Mouse (Mus musculus) MEL (cell line): Measurements from ENCODE around the gene Stim1. TPM values are rescaled to one million over a fixed set of nuclear protein-coding genes. Genes with fewer than 3 reads are reported as not detected.

Experiments used
- DNase-seq: peaks from one replicate; pipeline ENCODE4 v3.0.0; 2011; ENCODE audit warnings: low read depth, low spot score
- H3K27ac ChIP-seq: 2 replicates; pipeline ENCODE4 v1.5.1; 2012; ENCODE audit warnings: low read depth, mild to moderate bottlenecking, control low read depth, low read length, moderate library complexity; ENCODE audit not compliant: control insufficient read depth
- H3K27me3 ChIP-seq, 2 experiments: fragments of 150-350 bp in 1 of 2; sonication (generic) in 1 of 2; 2 replicates each; pipeline ENCODE4 v1.6.1; 2012; ENCODE audit warnings: low read length in 2 of 2, mild to moderate bottlenecking in 2 of 2, improper control_type of control experiment in 1 of 2, moderate library complexity in 1 of 2; ENCODE audit not compliant: insufficient read depth in 2 of 2, control insufficient read depth in 1 of 2
- H3K36me3 ChIP-seq, 2 experiments: 2 replicates each; pipeline ENCODE4 v1.6.1; 2012 to 2014; ENCODE audit warnings: low read length in 2 of 2, improper control_type of control experiment in 1 of 2, inconsistent platforms in 1 of 2, mild to moderate bottlenecking in 1 of 2; ENCODE audit not compliant: insufficient read depth in 2 of 2, control insufficient read depth in 1 of 2
- H3K4me1 ChIP-seq, 2 experiments: fragments of 150-350 bp in 1 of 2; sonication (generic) in 1 of 2; 2 replicates each; pipeline ENCODE4 v1.6.1; 2012; ENCODE audit warnings: low read length in 2 of 2, improper control_type of control experiment in 1 of 2, mild to moderate bottlenecking in 1 of 2; ENCODE audit not compliant: insufficient read depth in 2 of 2, control insufficient read depth in 1 of 2
- H3K4me3 ChIP-seq, 2 experiments: fragments of 150-350 bp in 1 of 2; sonication (generic) in 1 of 2; 2 replicates each; pipeline ENCODE4 v1.5.1; 2012; ENCODE audit warnings: low read depth in 2 of 2, low read length in 2 of 2, mild to moderate bottlenecking in 2 of 2, moderate library complexity in 2 of 2, control low read depth in 1 of 2, improper control_type of control experiment in 1 of 2; ENCODE audit not compliant: control insufficient read depth in 1 of 2, insufficient read depth in 1 of 2
- H3K79me2 ChIP-seq: 2 replicates; pipeline ENCODE4 v1.6.1; 2012; ENCODE audit warnings: mild to moderate bottlenecking, low read length, moderate library complexity; ENCODE audit not compliant: control insufficient read depth, poor library complexity, insufficient read depth
- H3K9ac ChIP-seq: 2 replicates; pipeline ENCODE4 v1.6.1; 2012; ENCODE audit warnings: low read depth, mild to moderate bottlenecking, control low read depth, low read length, moderate library complexity; ENCODE audit not compliant: control insufficient read depth, poor library complexity, severe bottlenecking
- H3K9me3 ChIP-seq: fragments of 150-350 bp; sonication (generic); replicated peaks from 2 replicates; pipeline ENCODE4 v1.6.1; 2012; ENCODE audit warnings: mild to moderate bottlenecking, low read length, improper control_type of control experiment, moderate library complexity; ENCODE audit not compliant: insufficient read depth
- CHD1 ChIP-seq: IDR thresholded peaks from 2 replicates; pipeline ENCODE4 v1.6.1; 2012; ENCODE audit warnings: low read depth, mild to moderate bottlenecking, inconsistent platforms, low read length, improper control_type of control experiment
- CTCF ChIP-seq, 3 experiments: IDR thresholded peaks in 2 of 3; conservative IDR thresholded peaks in 1 of 3; 2 replicates each; pipeline ENCODE4 v1.5.1; 2011 to 2012; ENCODE audit warnings: low read length in 3 of 3, low read depth in 2 of 3, mild to moderate bottlenecking in 2 of 3, improper control_type of control experiment in 1 of 3, inconsistent platforms in 1 of 3, mixed read lengths in 1 of 3, moderate library complexity in 1 of 3; ENCODE audit not compliant: control insufficient read depth in 1 of 3, insufficient read depth in 1 of 3, poor library complexity in 1 of 3, severe bottlenecking in 1 of 3
- E2F4 ChIP-seq: IDR thresholded peaks from 2 replicates; pipeline ENCODE4 v1.6.1; 2011; ENCODE audit warnings: low read depth, low read length, improper control_type of control experiment, borderline replicate concordance
- ELF1 ChIP-seq: IDR thresholded peaks from 2 replicates; pipeline ENCODE4 v1.6.1; 2014; ENCODE audit warnings: low read depth, mild to moderate bottlenecking, inconsistent platforms, low read length, improper control_type of control experiment, moderate library complexity
- ETS1 ChIP-seq: IDR thresholded peaks from 2 replicates; pipeline ENCODE4 v1.6.1; 2012; ENCODE audit warnings: low read depth, mild to moderate bottlenecking, inconsistent platforms, low read length, improper control_type of control experiment, moderate library complexity
- GABPA ChIP-seq: IDR thresholded peaks from 2 replicates; pipeline ENCODE4 v1.6.1; 2012; ENCODE audit warnings: low read depth, mild to moderate bottlenecking, inconsistent platforms, low read length, improper control_type of control experiment, moderate library complexity
- GATA1 ChIP-seq: IDR thresholded peaks from 2 replicates; pipeline ENCODE4 v1.6.1; 2011; ENCODE audit warnings: low read depth, low read length, improper control_type of control experiment
- HCFC1 ChIP-seq: IDR thresholded peaks from 2 replicates; pipeline ENCODE4 v1.6.1; 2012; ENCODE audit warnings: low read depth, mild to moderate bottlenecking, inconsistent platforms, low read length, improper control_type of control experiment, moderate library complexity
- JUND ChIP-seq: IDR thresholded peaks from 2 replicates; pipeline ENCODE4 v1.6.1; 2011; ENCODE audit warnings: low read depth, mild to moderate bottlenecking, improper control_type of control experiment, low read length
- KAT2A ChIP-seq: conservative IDR thresholded peaks from 2 replicates; pipeline ENCODE4 v1.6.1; 2012; ENCODE audit warnings: low read depth, low read length, improper control_type of control experiment, inconsistent platforms
- MAX ChIP-seq: IDR thresholded peaks from 2 replicates; pipeline ENCODE4 v1.6.1; 2011; ENCODE audit warnings: low read length, improper control_type of control experiment
- MAZ ChIP-seq: IDR thresholded peaks from 2 replicates; pipeline ENCODE4 v1.6.1; 2012; ENCODE audit warnings: low read depth, mild to moderate bottlenecking, inconsistent platforms, low read length, improper control_type of control experiment
- MYC ChIP-seq: IDR thresholded peaks from 2 replicates; pipeline ENCODE4 v1.6.1; 2011; ENCODE audit warnings: low read depth, mild to moderate bottlenecking, low read length, improper control_type of control experiment, moderate library complexity
- POLR2A ChIP-seq, 2 experiments: IDR thresholded peaks; 2 replicates each; pipeline ENCODE4 v1.6.1; 2011 to 2012; ENCODE audit warnings: low read length in 2 of 2, mild to moderate bottlenecking in 2 of 2, control low read depth in 1 of 2, improper control_type of control experiment in 1 of 2, low read depth in 1 of 2, moderate library complexity in 1 of 2; ENCODE audit not compliant: control insufficient read depth in 1 of 2, insufficient read depth in 1 of 2, poor library complexity in 1 of 2
- POLR2AphosphoS2 ChIP-seq: IDR thresholded peaks from 2 replicates; pipeline ENCODE4 v1.6.1; 2011; ENCODE audit warnings: low read length, improper control_type of control experiment
- POLR2AphosphoS5 ChIP-seq: IDR thresholded peaks from 2 replicates; pipeline ENCODE4 v1.6.1; 2012; ENCODE audit warnings: low read depth, borderline replicate concordance, mild to moderate bottlenecking, inconsistent platforms, low read length, moderate library complexity, mixed read lengths
- RAD21 ChIP-seq: IDR thresholded peaks from 2 replicates; pipeline ENCODE4 v1.6.1; 2011; ENCODE audit warnings: mild to moderate bottlenecking, low read depth, low read length, improper control_type of control experiment
- RCOR1 ChIP-seq: IDR thresholded peaks from 2 replicates; pipeline ENCODE4 v1.6.1; 2012; ENCODE audit warnings: low read depth, mild to moderate bottlenecking, inconsistent platforms, low read length, improper control_type of control experiment
- SIN3A ChIP-seq: IDR thresholded peaks from 2 replicates; pipeline ENCODE4 v1.6.1; 2012; ENCODE audit warnings: low read length, improper control_type of control experiment, inconsistent platforms
- SMC3 ChIP-seq: IDR thresholded peaks from 2 replicates; pipeline ENCODE4 v1.6.1; 2011; ENCODE audit warnings: low read depth, low read length, improper control_type of control experiment
- TAL1 ChIP-seq: IDR thresholded peaks from 2 replicates; pipeline ENCODE4 v1.6.1; 2012; ENCODE audit warnings: mild to moderate bottlenecking, inconsistent platforms, low read length, moderate library complexity, mixed read lengths
- TBP ChIP-seq: IDR thresholded peaks from 2 replicates; pipeline ENCODE4 v1.8.0; 2011; ENCODE audit warnings: low read depth, low read length, improper control_type of control experiment
- USF1 ChIP-seq: IDR thresholded peaks from 2 replicates; pipeline ENCODE4 v1.6.1; 2014; ENCODE audit warnings: low read depth, mild to moderate bottlenecking, inconsistent platforms, low read length, improper control_type of control experiment, moderate library complexity
- USF2 ChIP-seq, 2 experiments: IDR thresholded peaks; 2 replicates each; pipeline ENCODE4 v1.6.1; 2011 to 2012; ENCODE audit warnings: improper control_type of control experiment in 2 of 2, low read length in 2 of 2, borderline replicate concordance in 1 of 2, inconsistent platforms in 1 of 2, low read depth in 1 of 2, mild to moderate bottlenecking in 1 of 2; ENCODE audit not compliant: insufficient read depth in 1 of 2
- ZC3H11A ChIP-seq: IDR thresholded peaks from 2 replicates; pipeline ENCODE4 v1.6.1; 2012; ENCODE audit warnings: low read depth, mild to moderate bottlenecking, inconsistent platforms, low read length, improper control_type of control experiment
- ZKSCAN1 ChIP-seq: IDR thresholded peaks from 2 replicates; pipeline ENCODE4 v1.6.1; 2012; ENCODE audit warnings: low read depth, mild to moderate bottlenecking, inconsistent platforms, low read length, improper control_type of control experiment, moderate library complexity
- ZNF384 ChIP-seq: IDR thresholded peaks from 2 replicates; pipeline ENCODE4 v1.6.1; 2012; ENCODE audit warnings: low read depth, mild to moderate bottlenecking, inconsistent platforms, low read length, improper control_type of control experiment
- polyA plus RNA-seq, 2 experiments: library from polyadenylated mRNA; stranded (reverse) in 1 of 2; unstranded in 1 of 2; fragments of >175 nt in 1 of 2; fragments of >200 nt in 1 of 2; gene quantifications; 2 replicates each; pipeline versions ENCODE4 v1.2.1 to v1.2.4; 2012; ENCODE audit warnings: low replicate concordance in 2 of 2, low read depth in 1 of 2; ENCODE audit not compliant: insufficient read length in 2 of 2, insufficient read depth in 1 of 2, missing spikeins in 1 of 2
- total RNA-seq: library from RNA; depleted of rRNA; stranded (reverse); fragments of 300-350 nt; gene quantifications from 2 replicates; pipeline ENCODE4 v1.2.3, GENCODE M21; 2012

Gene Stim1
- total and polyA plus RNA-seq, 3 experiments = 26.1 to 65.0 TPM; not detected in 1

GRCm38 (mm10) chr7:102267601-102268394 is at the start of gene Stim1 (continued):
- TF ChIP-seq POLR2A (IDR thresholded peaks at IDR 0.05; ENCODE audit: control insufficient read depth in 1 of 2, insufficient read depth in 1 of 2, low read depth in 1 of 2, low read length in 2 of 2, poor library complexity in 1 of 2) (peak; percentile 13 to 42; a peak in 1 of 4 replicates), KAT2A (no peak)

DNA sequence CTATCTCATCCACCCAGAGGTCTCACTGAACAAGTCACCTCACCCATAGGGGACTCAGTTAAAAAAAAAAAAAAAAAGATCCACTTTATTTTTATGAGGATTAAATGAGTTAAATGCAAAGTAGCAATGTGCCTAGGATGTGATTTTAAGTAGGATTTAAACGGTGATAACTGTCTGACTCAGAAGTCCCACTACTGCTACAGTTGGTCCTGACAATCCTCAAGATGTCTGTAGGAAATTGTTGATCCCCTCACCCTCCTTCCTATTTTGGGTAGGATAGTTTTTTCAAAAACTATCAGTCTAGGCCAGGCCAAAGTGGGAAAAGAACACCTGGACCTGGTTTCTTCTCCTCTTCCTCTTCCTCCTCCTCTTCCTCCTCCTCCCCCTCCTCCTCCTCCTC is 45.7 kb upstream of the Stim1 start:
- Histone ChIP-seq H3K79me2 (peaks cover 3% of the 10 kb centered on the region), H3K27ac (no peak overlapping the region), H3K4me3 (peak overlapping the region in 1 of 2 experiments; percentile 20; a peak in 1 of 4 replicates), H3K9ac (no peak overlapping the region), H3K27me3 (no peaks in the 10 kb centered on the region), H3K9me3 (no peaks in the 10 kb centered on the region), H3K36me3 (peaks cover 0 to 11% of the 10 kb centered on the region in 2 experiments; a peak in 2 of 4 replicates), H3K4me1 (peaks cover 0 to 9% of the 10 kb centered on the region in 2 experiments; a peak in 2 of 4 replicates)
- DNase-seq = peak; percentile 33
- TF ChIP-seq MYC (0 out of 2 replicates have a peak, but pooled peaks have one; percentile 5), ZNF384 (peak; percentile 51; the same call in 1 of the 2 replicates), ELF1 (no peak)

GRCm38 (mm10) chr7:102222336-102222735 is 45.3 kb upstream of the Stim1 start:
- no peaks in the 10 kb centered on the region for H3K27me3 ChIP-seq
- H3K9ac ChIP-seq = peak overlapping the region; percentile 76
- H3K9me3 ChIP-seq = no peaks in the 10 kb centered on the region
- peak overlapping the region; percentile 87 to 90 for H3K4me3 ChIP-seq
- H3K36me3 ChIP-seq = peaks cover 0 to 9% of the 10 kb centered on the region in 2 experiments; a peak in 2 of 4 replicates
- TF ChIP-seq KAT2A = no peak
- TF ChIP-seq TAL1 = no peak
- peak; percentile 38 for TF ChIP-seq SMC3
- peak; percentile 35 for TF ChIP-seq RAD21
- TF ChIP-seq POLR2AphosphoS5 = no peak
- no peak for TF ChIP-seq RCOR1
- no peak for TF ChIP-seq POLR2AphosphoS2
- TF ChIP-seq E2F4 = no peak
- TF ChIP-seq TBP = no peak
- TF ChIP-seq ETS1 = no peak
- TF ChIP-seq JUND = no peak
- 0 out of 2 replicates have a peak, but pooled peaks have one; percentile 11 for TF ChIP-seq ZC3H11A
- TF ChIP-seq MAZ = no peak
- TF ChIP-seq USF1 = no peak
- 0 out of 2 replicates have a peak, but pooled peaks have one; percentile 42 for TF ChIP-seq CHD1
- no peak for TF ChIP-seq ELF1
- peak; percentile 54 for TF ChIP-seq SIN3A
- TF ChIP-seq ZKSCAN1 = 0 out of 2 replicates have a peak, but pooled peaks have one; percentile 65
- TF ChIP-seq GABPA = no peak
- no peak for TF ChIP-seq USF2 (IDR thresholded peaks at IDR 0.05; ENCODE audit: borderline replicate concordance in 1 of 2, insufficient read depth in 1 of 2, low read depth in 1 of 2, low read length in 2 of 2)
- 0 out of 2 replicates have a peak, but pooled peaks have one; percentile 24 for TF ChIP-seq HCFC1
- no peak for TF ChIP-seq GATA1
- no peak for TF ChIP-seq MAX
- peak in 2 of 3 experiments; percentile 54 to 63; a peak in 4 of 6 replicates for TF ChIP-seq CTCF (IDR thresholded peaks at IDR 0.05 in 2 of 3, conservative IDR thresholded peaks at IDR 0.05 in 1 of 3; ENCODE audit: control insufficient read depth in 1 of 3, insufficient read depth in 1 of 3, low read depth in 2 of 3, low read length in 3 of 3, poor library complexity in 1 of 3, severe bottlenecking in 1 of 3)
- peaks cover 3% of the 10 kb centered on the region for H3K79me2 ChIP-seq
- DNase-seq = peak; percentile 83
- H3K27ac ChIP-seq = peak overlapping the region; percentile 76
- H3K4me1 ChIP-seq = peaks cover 0 to 9% of the 10 kb centered on the region in 2 experiments; a peak in 2 of 4 replicates
